Mouse (Mus musculus) kidney, adult 9 months (tissue): Measurements from ENCODE around the gene Doxl2.

ENCODE experiments used
- DNase-seq: peaks from one replicate; pipeline ENCODE4 v3.0.0; 2022

Doxl2 gene

GRCm38 (mm10) chr6:49011191-49011590 lies 36.4 kb downstream of the Doxl2 start:
- DNase-seq, result no peak

- DNase-seq, result no peak
Observed at GRCm38 (mm10) chr6:49013023-49013422, 38.3 kb downstream of the Doxl2 start.

GRCm38 (mm10) chr6:49013458-49013857 lies 38.7 kb downstream of the Doxl2 start:
- DNase-seq, result no peak

- no peak for DNase-seq
Observed at GRCm38 (mm10) chr6:49017150-49017549, 42.4 kb downstream of the Doxl2 start.

GRCm38 (mm10) chr6:49019341-49019740 lies 44.6 kb downstream of the Doxl2 start:
- no peak for DNase-seq

GRCm38 (mm10) chr6:49021141-49022012 lies 46.6 kb downstream of the Doxl2 start:
- DNase-seq, result no peak

GRCm38 (mm10) chr6:49022384-49022783 lies 47.6 kb downstream of the Doxl2 start:
- no peak for DNase-seq

- no peak for DNase-seq
Observed at GRCm38 (mm10) chr6:49023315-49023714, 48.6 kb downstream of the Doxl2 start.

- no peak for DNase-seq
Observed at GRCm38 (mm10) chr6:49025290-49025689, 50.5 kb downstream of the Doxl2 start.

GRCm38 (mm10) chr6:49026496-49026895 lies 51.7 kb downstream of the Doxl2 start:
- no peak for DNase-seq

GRCm38 (mm10) chr6:49028019-49028418 lies 53.3 kb downstream of the Doxl2 start:
- no peak for DNase-seq
